Mouse (Mus musculus): ENCODE measurements around the gene Ikzf5. TPM values are rescaled to one million over a fixed set of nuclear protein-coding genes. Genes with fewer than 3 reads are reported as not detected.
"Not testable (repeated sequence)": the region's sequence is repeated elsewhere in the genome, so short reads cannot be mapped to it uniquely, and the experiment has no call there.

Gene Ikzf5
- total and polyA plus RNA-seq, 3 experiments: 9.9 to 39.5 (median 33.5) TPM

GRCm38 (mm10) chr7:131409321-131409987 is 867 bp downstream of the Ikzf5 start:
- Histone ChIP-seq H3K9ac (ENCODE audit: low read depth, low read length) (peak overlapping the region; percentile 81), H3K36me3 (ENCODE audit: control insufficient read depth, insufficient read depth, low read length) (peaks cover 6% of the 10 kb centered on the region), H3K4me3 (peak overlapping the region; percentile 95), H3K79me2 (replicated peaks; ENCODE audit: control insufficient read depth, insufficient read depth, low read length) (peaks cover 9% of the 10 kb centered on the region), H3K4me1 (ENCODE audit: control insufficient read depth, insufficient read depth, low read length) (peaks cover 6% of the 10 kb centered on the region), H3K27ac (peak overlapping the region; percentile 90), H3K27me3 (ENCODE audit: control insufficient read depth, insufficient read depth, low read length) (no peaks in the 10 kb centered on the region)
- no peak for TF ChIP-seq CTCF (IDR thresholded peaks at IDR 0.05)
- no peak for TF ChIP-seq EP300 (IDR thresholded peaks at IDR 0.05; ENCODE audit: insufficient read depth, low read depth, low read length)
- no peak for TF ChIP-seq POLR2A (IDR thresholded peaks at IDR 0.05; ENCODE audit: insufficient read depth, low read depth, low read length)
- intact Hi-C loops (cut with DNase I): no loop called here
- 6% methylated on average over 16 of the region's 16 CpGs for WGBS
- DNase-seq: peak in 1 of 2 experiments; percentile 15

GRCm38 (mm10) chr7:131391761-131392160 is 18.6 kb downstream of the Ikzf5 start:
- H3K79me2 ChIP-seq (replicated peaks; ENCODE audit: control insufficient read depth, insufficient read depth, low read length); DNase-seq: not testable (repeated sequence)
- WGBS: 84% methylated on average over 7 of the region's 7 CpGs

GRCm38 (mm10) chr7:131371880-131372651 is 38.3 kb downstream of the Ikzf5 start:
- 0 out of 2 replicates have a peak, but pooled peaks have one; percentile 9 for TF ChIP-seq CTCF (IDR thresholded peaks at IDR 0.05)
- no peak for TF ChIP-seq POLR2A (IDR thresholded peaks at IDR 0.05; ENCODE audit: insufficient read depth, low read depth, low read length)
- H3K79me2 ChIP-seq (replicated peaks; ENCODE audit: control insufficient read depth, insufficient read depth, low read length): no peaks in the 10 kb centered on the region
- WGBS: 72% methylated on average over 9 of the region's 9 CpGs
- no peaks in the 10 kb centered on the region for H3K27me3 ChIP-seq (ENCODE audit: control insufficient read depth, insufficient read depth, low read length)
- H3K4me3 ChIP-seq: peak overlapping the region; percentile 63
- DNase-seq: no peak
- intact Hi-C loops (cut with DNase I): loop anchor here (5.0 kb wide), 1 partner anchor 510 kb away; no protein-coding TSS in a partner anchor
- H3K9ac ChIP-seq (ENCODE audit: low read depth, low read length): no peak overlapping the region
- H3K36me3 ChIP-seq (ENCODE audit: control insufficient read depth, insufficient read depth, low read length): peaks cover 4% of the 10 kb centered on the region
- peaks cover 5% of the 10 kb centered on the region for H3K4me1 ChIP-seq (ENCODE audit: control insufficient read depth, insufficient read depth, low read length)
- H3K27ac ChIP-seq: no peak overlapping the region; the same call in 1 of the 2 replicates

More at GRCm38 (mm10) chr7:131391761-131392160, 18.6 kb downstream of the Ikzf5 start:
- H3K36me3 ChIP-seq (ENCODE audit: control insufficient read depth, insufficient read depth, low read length); H3K27ac ChIP-seq; H3K4me3 ChIP-seq; H3K9ac ChIP-seq (ENCODE audit: low read depth, low read length); H3K27me3 ChIP-seq (ENCODE audit: control insufficient read depth, insufficient read depth, low read length); H3K4me1 ChIP-seq (ENCODE audit: control insufficient read depth, insufficient read depth, low read length); intact Hi-C loops (cut with DNase I): not testable (repeated sequence)

- intact Hi-C loops (cut with DNase I): loop anchor here (5.0 kb wide), 1 partner anchor 511 kb away; no protein-coding TSS in a partner anchor
- H3K4me3 ChIP-seq: peak overlapping the region; percentile 63
- whole genome bisulfite sequencing: 2% methylated on average over 9 of the region's 9 CpGs
- no peak for DNase-seq
- no peak for TF ChIP-seq EP300 (IDR thresholded peaks at IDR 0.05; ENCODE audit: insufficient read depth, low read depth, low read length)
- no peak for TF ChIP-seq POLR2A (IDR thresholded peaks at IDR 0.05; ENCODE audit: insufficient read depth, low read depth, low read length)
- TF ChIP-seq CTCF (IDR thresholded peaks at IDR 0.05): no peak
- no peaks in the 10 kb centered on the region for H3K79me2 ChIP-seq (replicated peaks; ENCODE audit: control insufficient read depth, insufficient read depth, low read length)
- peaks cover 4% of the 10 kb centered on the region for H3K36me3 ChIP-seq (ENCODE audit: control insufficient read depth, insufficient read depth, low read length)
- peak overlapping the region; percentile 91 for H3K9ac ChIP-seq (ENCODE audit: low read depth, low read length)
- H3K27ac ChIP-seq: peak overlapping the region; percentile 96
- H3K27me3 ChIP-seq (ENCODE audit: control insufficient read depth, insufficient read depth, low read length): no peaks in the 10 kb centered on the region
- peaks cover 5% of the 10 kb centered on the region for H3K4me1 ChIP-seq (ENCODE audit: control insufficient read depth, insufficient read depth, low read length)
These were observed 38.9 kb downstream of the Ikzf5 start for GRCm38 (mm10) chr7:131371470-131371860.

- Histone ChIP-seq H3K27ac (peak within 1 kb of the TSS; percentile 96), H3K4me1 (ENCODE audit: control insufficient read depth, insufficient read depth, low read length) (peaks cover 5% of the 10 kb centered on the region), H3K36me3 (ENCODE audit: control insufficient read depth, insufficient read depth, low read length) (peaks cover 4% of the 10 kb centered on the region), H3K27me3 (ENCODE audit: control insufficient read depth, insufficient read depth, low read length) (no peaks in the 10 kb centered on the region), H3K9ac (ENCODE audit: low read depth, low read length) (peak within 1 kb of the TSS; percentile 91), H3K4me3 (peak within 1 kb of the TSS; percentile 63), H3K79me2 (replicated peaks; ENCODE audit: control insufficient read depth, insufficient read depth, low read length) (no peaks in the 10 kb centered on the region)
- WGBS: 4% methylated on average over 47 of the region's 47 CpGs
- peak; percentile 93 to 95 for DNase-seq
- TF ChIP-seq CTCF (IDR thresholded peaks at IDR 0.05) (peak; percentile 99), EP300 (IDR thresholded peaks at IDR 0.05; ENCODE audit: insufficient read depth, low read depth, low read length) (0 out of 2 replicates have a peak, but pooled peaks have one; percentile 27), POLR2A (IDR thresholded peaks at IDR 0.05; ENCODE audit: insufficient read depth, low read depth, low read length) (peak; percentile 93)
- intact Hi-C loops (cut with DNase I): loop anchor here (5.0 kb wide), 1 partner anchor 511 kb away; no protein-coding TSS in a partner anchor
These were observed 39.5 kb downstream of the Ikzf5 start, which contains the start of gene Pstk for GRCm38 (mm10) chr7:131370648-131371469. Gene Pstk, plus strand, starts transcription at chr7:131371141.

Measured in heart, adult 2 months (tissue).